Mouse (Mus musculus) ovary, adult 18-20 months (tissue): Measurements from ENCODE around the gene Commd9.

ENCODE experiments used
- DNase-seq: peaks from one replicate; pipeline ENCODE4 v3.0.0; 2022; ENCODE audit warnings: low spot score, mixed read lengths

Commd9 gene

GRCm38 (mm10) chr2:101909326-101910080 is 23.5 kb downstream of the Commd9 start:
- DNase-seq = no peak

- no peak for DNase-seq
Observed at GRCm38 (mm10) chr2:101918518-101918917, 32.5 kb downstream of the Commd9 start.

- no peak for DNase-seq
Observed at GRCm38 (mm10) chr2:101920136-101920554, 34.1 kb downstream of the Commd9 start.

- no peak for DNase-seq
Observed at GRCm38 (mm10) chr2:101922302-101922701, 36.3 kb downstream of the Commd9 start.

- DNase-seq = no peak
Observed at GRCm38 (mm10) chr2:101923181-101923580, 37.1 kb downstream of the Commd9 start.

GRCm38 (mm10) chr2:101925183-101925582 is 39.1 kb downstream of the Commd9 start:
- DNase-seq = no peak

- DNase-seq = no peak
Observed at GRCm38 (mm10) chr2:101925591-101926188, 39.6 kb downstream of the Commd9 start.

- no peak for DNase-seq
Observed at GRCm38 (mm10) chr2:101932169-101932936, 46.3 kb downstream of the Commd9 start.

- DNase-seq = no peak
Observed at GRCm38 (mm10) chr2:101933301-101933700, 47.3 kb downstream of the Commd9 start.

- DNase-seq = no peak
Observed at GRCm38 (mm10) chr2:101935006-101935405, 49.0 kb downstream of the Commd9 start.

- no peak for DNase-seq
Observed at GRCm38 (mm10) chr2:101950716-101951520, 64.9 kb downstream of the Commd9 start.
